ENCODE assay signal across 7 mouse cellular contexts in genomic region chr4:31937376-31938281, GRCm38 (mm10). TPM values are rescaled to one million over a fixed set of nuclear protein-coding genes. Genes with fewer than 3 reads are reported as not detected.
DNase-seq lines count a peak whose midpoint lies in the region; ATAC-seq and TF ChIP-seq lines count a peak whose summit lies in the region.

No protein-coding gene starts in this region.

- TF ChIP-seq CTCF in lung, postnatal 0 days (IDR thresholded peaks at IDR 0.05) = no peak

- ATAC-seq in lung, postnatal 0 days = no peak

- 0 out of 2 replicates have a peak overlapping the region, but pooled peaks have one; percentile 1 for H3K9ac ChIP-seq in lung, postnatal 0 days (replicated peaks; ENCODE audit: low read depth)

- no peaks in the 10 kb centered on the region for H3K9me3 ChIP-seq in lung, postnatal 0 days (ENCODE audit: low read length)

- H3K4me1 ChIP-seq in lung, postnatal 0 days (ENCODE audit: insufficient read depth, low read depth, low read length) = no peaks in the 10 kb centered on the region

- peak; percentile 13 for DNase-seq in lung, postnatal 0 days (ENCODE audit: low spot score)
- no peak for DNase-seq in lung, postnatal 36 days
- DNase-seq in embryo, embryonic 11 days = peak; percentile 65
- DNase-seq in gastrocnemius, postnatal 25 days = peak; percentile 5
- peak; percentile 4 for DNase-seq in kidney, adult 9 months
- peak; percentile 43 for DNase-seq in mesoderm, embryonic 11.5 days (ENCODE audit: low read depth, low spot score)
- no peak for DNase-seq in spleen, adult 18-20 months

- peak overlapping the region; percentile 71 for H3K4me2 ChIP-seq in lung, postnatal 0 days (replicated peaks; ENCODE audit: low read depth, low read length)

- no peaks in the 10 kb centered on the region for H3K27me3 ChIP-seq in lung, postnatal 0 days (replicated peaks; ENCODE audit: insufficient read depth, low read length)

- no peak for TF ChIP-seq EP300 in lung, postnatal 0 days (IDR thresholded peaks at IDR 0.05)

- H3K27ac ChIP-seq in lung, postnatal 0 days (ENCODE audit: low read length) = no peak overlapping the region

- H3K36me3 ChIP-seq in lung, postnatal 0 days (ENCODE audit: insufficient read depth, low read length) = no peaks in the 10 kb centered on the region

- peak overlapping the region; percentile 37 for H3K4me3 ChIP-seq in lung, postnatal 0 days (ENCODE audit: low read depth, low read length)

- WGBS in lung, postnatal 0 days = 3% methylated on average over 35 of the region's 36 CpGs

RNA-seq across cellular contexts. Expression of gene Map3k7, which starts 26.3 kb away (rescaled TPM):
- polyA plus RNA-seq in lung, postnatal 0 days (2015; fragmentation: Nextera tagmentation; extraction: Ambion mirVana) = 14.5 and 16.4 TPM in 2 replicates
- 10 to 100 TPM; 29.6 to 33.9 TPM for total RNA-seq in gastrocnemius, postnatal 25 days (2021)

Comparison
In these comparisons a context has a peak if more than half of its experiments do, and no peak if none do; other contexts are left out.
1. DNase-seq: peak in lung, postnatal 0 days (single experiment), embryo, embryonic 11 days (single experiment), gastrocnemius, postnatal 25 days (single experiment), kidney, adult 9 months (single experiment) and mesoderm, embryonic 11.5 days (single experiment); none in lung, postnatal 36 days (single experiment) and spleen, adult 18-20 months (0 of 2).